Mouse (Mus musculus) stomach, embryonic 14.5 days (tissue): ENCODE measurements at regions not wholly inside any gene's neighbourhood (a gene's known extent, or its start where the extent isn't known, plus 50 kb on each side); places are given as distances from the start of the nearest gene placed in this dataset.

Experiments
- ATAC-seq: fragments of 200-750 bp; cut with Nextera tagmentation; 2 replicates; pipeline ENCODE4 v1.8.0; 2017; ENCODE audit warnings: low read depth, moderate TSS enrichment; ENCODE audit not compliant: insufficient number of reproducible peaks, insufficient read depth, low FRiP score
- H3K27ac ChIP-seq: fragments of 300-500 bp; sonication (generic); 2 replicates; pipeline ENCODE4 v1.5.1; 2014; ENCODE audit warnings: mild to moderate bottlenecking, low read length, moderate library complexity, mixed read lengths
- H3K27me3 ChIP-seq: fragments of 300-500 bp; sonication (generic); 2 replicates; pipeline ENCODE4 v1.6.1; 2014; ENCODE audit warnings: low read length, control low read depth, mixed read lengths; ENCODE audit not compliant: control insufficient read depth, insufficient read depth
- H3K36me3 ChIP-seq: fragments of 300-500 bp; sonication (generic); 2 replicates; pipeline ENCODE4 v1.6.1; 2014; ENCODE audit warnings: mild to moderate bottlenecking, control low read depth, low read length, moderate library complexity, mixed read lengths; ENCODE audit not compliant: control insufficient read depth, insufficient read depth
- H3K4me1 ChIP-seq: fragments of 300-500 bp; sonication (generic); 2 replicates; pipeline ENCODE4 v1.6.1; 2014; ENCODE audit warnings: low read length, control low read depth, mixed read lengths; ENCODE audit not compliant: control insufficient read depth, insufficient read depth
- H3K4me2 ChIP-seq: fragments of 300-500 bp; sonication (generic); replicated peaks from 2 replicates; pipeline ENCODE4 v1.6.1; 2014; ENCODE audit warnings: low read depth, low read length, control low read depth
- H3K4me3 ChIP-seq: fragments of 300-500 bp; sonication (generic); 2 replicates; pipeline ENCODE4 v1.5.1; 2014; ENCODE audit warnings: low read depth, low read length, control low read depth
- H3K9ac ChIP-seq: fragments of 300-500 bp; sonication (generic); replicated peaks from 2 replicates; pipeline ENCODE4 v1.6.1; 2014; ENCODE audit warnings: low read depth, mild to moderate bottlenecking, control low read depth, low read length, moderate library complexity, mixed read lengths
- H3K9me3 ChIP-seq: fragments of 300-500 bp; sonication (generic); 2 replicates; pipeline ENCODE4 v1.6.1; 2016; ENCODE audit warnings: low read depth, low read length, control low read depth; ENCODE audit not compliant: control insufficient read depth
- WGBS: fragments of 180-500 bp; shearing (Covaris S2); extraction: QIAGEN DNeasy Blood & Tissue Kit; methylation state at CpG from one replicate; pipeline ENCODE4 v1.1.7; 2014; 5-methylcytosine and 5-hydroxymethylcytosine counted together

- Histone ChIP-seq H3K9me3 (no peaks in the 10 kb centered on the region), H3K4me2 (no peak overlapping the region), H3K27me3 (no peaks in the 10 kb centered on the region), H3K9ac (no peak overlapping the region), H3K4me3 (no peak overlapping the region), H3K36me3 (no peaks in the 10 kb centered on the region), H3K27ac (no peak overlapping the region), H3K4me1 (no peaks in the 10 kb centered on the region)
- 57% methylated on average over 3 of the region's 3 CpGs for WGBS
- no peak for ATAC-seq
Observed at GRCm38 (mm10) chr4:93986189-93986588, 570.2 kb upstream of the Gm10306 start.

GRCm38 (mm10) chr4:93990273-93990869, 566.0 kb upstream of the Gm10306 start:
- no peaks in the 10 kb centered on the region for H3K36me3 ChIP-seq
- no peak for ATAC-seq
- no peaks in the 10 kb centered on the region for H3K9me3 ChIP-seq
- no peak overlapping the region for H3K27ac ChIP-seq
- 65% methylated on average over 7 of the region's 7 CpGs for WGBS
- no peaks in the 10 kb centered on the region for H3K27me3 ChIP-seq
- no peak overlapping the region for H3K4me2 ChIP-seq
- H3K4me1 ChIP-seq: no peaks in the 10 kb centered on the region
- no peak overlapping the region for H3K4me3 ChIP-seq
- H3K9ac ChIP-seq: no peak overlapping the region

- H3K9ac ChIP-seq: no peak overlapping the region
- H3K4me3 ChIP-seq: no peak overlapping the region
- no peaks in the 10 kb centered on the region for H3K4me1 ChIP-seq
- no peak for ATAC-seq
- no peaks in the 10 kb centered on the region for H3K9me3 ChIP-seq
- no peak overlapping the region for H3K4me2 ChIP-seq
- H3K27me3 ChIP-seq: no peaks in the 10 kb centered on the region
- H3K36me3 ChIP-seq: no peaks in the 10 kb centered on the region
- 50% methylated on average over 1 of the region's 1 CpGs for WGBS
- H3K27ac ChIP-seq: no peak overlapping the region
Observed at GRCm38 (mm10) chr4:94005818-94006217, 550.5 kb upstream of the Gm10306 start.

- H3K27ac ChIP-seq: no peak overlapping the region
- 34% methylated on average over 8 of the region's 8 CpGs for WGBS
- H3K36me3 ChIP-seq: no peaks in the 10 kb centered on the region
- no peak overlapping the region for H3K9ac ChIP-seq
- H3K4me3 ChIP-seq: no peak overlapping the region
- H3K27me3 ChIP-seq: no peaks in the 10 kb centered on the region
- H3K4me2 ChIP-seq: no peak overlapping the region
- peak; percentile 76; the same call in 1 of the 2 replicates for ATAC-seq
- H3K9me3 ChIP-seq: no peaks in the 10 kb centered on the region
- no peaks in the 10 kb centered on the region for H3K4me1 ChIP-seq
Observed at GRCm38 (mm10) chr4:94007088-94007768, 549.1 kb upstream of the Gm10306 start.

- Histone ChIP-seq H3K4me1 (no peaks in the 10 kb centered on the region), H3K4me3 (no peak overlapping the region), H3K9me3 (no peaks in the 10 kb centered on the region), H3K27ac (no peak overlapping the region), H3K9ac (no peak overlapping the region), H3K36me3 (no peaks in the 10 kb centered on the region), H3K4me2 (no peak overlapping the region), H3K27me3 (no peaks in the 10 kb centered on the region)
- no peak for ATAC-seq
- 90% methylated on average over 2 of the region's 2 CpGs for WGBS
Observed at GRCm38 (mm10) chr4:94015713-94016112, 540.6 kb upstream of the Gm10306 start.

- Histone ChIP-seq H3K27ac (no peak overlapping the region), H3K27me3 (no peaks in the 10 kb centered on the region), H3K9ac (no peak overlapping the region), H3K4me2 (no peak overlapping the region), H3K9me3 (no peaks in the 10 kb centered on the region), H3K4me1 (no peaks in the 10 kb centered on the region), H3K4me3 (no peak overlapping the region), H3K36me3 (no peaks in the 10 kb centered on the region)
- no peak for ATAC-seq
- WGBS: 81% methylated on average over 3 of the region's 3 CpGs
Observed at GRCm38 (mm10) chr4:94017702-94018101, 538.6 kb upstream of the Gm10306 start.

GRCm38 (mm10) chr4:94049629-94050310, 506.6 kb upstream of the Gm10306 start:
- H3K27me3 ChIP-seq: no peaks in the 10 kb centered on the region
- ATAC-seq: no peak
- H3K27ac ChIP-seq: no peak overlapping the region
- no peaks in the 10 kb centered on the region for H3K9me3 ChIP-seq
- H3K4me2 ChIP-seq: no peak overlapping the region
- H3K36me3 ChIP-seq: no peaks in the 10 kb centered on the region
- 80% methylated on average over 5 of the region's 5 CpGs for WGBS
- H3K9ac ChIP-seq: no peak overlapping the region
- no peaks in the 10 kb centered on the region for H3K4me1 ChIP-seq
- H3K4me3 ChIP-seq: no peak overlapping the region

- Histone ChIP-seq H3K4me2 (no peak overlapping the region), H3K9ac (no peak overlapping the region), H3K36me3 (no peaks in the 10 kb centered on the region), H3K4me3 (no peak overlapping the region), H3K27ac (no peak overlapping the region), H3K4me1 (no peaks in the 10 kb centered on the region), H3K27me3 (no peaks in the 10 kb centered on the region), H3K9me3 (no peaks in the 10 kb centered on the region)
- no peak for ATAC-seq
- WGBS: 80% methylated on average over 11 of the region's 11 CpGs
Observed at GRCm38 (mm10) chr4:94052249-94053162, 503.8 kb upstream of the Gm10306 start.
